Mouse (Mus musculus) stomach, embryonic 14.5 days (tissue): ENCODE measurements around the gene Cmtr1. TPM values are rescaled to one million over a fixed set of nuclear protein-coding genes. Genes with fewer than 3 reads are reported as not detected.

Experiments
- ATAC-seq: fragments of 200-750 bp; cut with Nextera tagmentation; 2 replicates; pipeline ENCODE4 v1.8.0; 2017; ENCODE audit warnings: low read depth, moderate TSS enrichment; ENCODE audit not compliant: insufficient number of reproducible peaks, insufficient read depth, low FRiP score
- H3K27ac ChIP-seq: fragments of 300-500 bp; sonication (generic); 2 replicates; pipeline ENCODE4 v1.5.1; 2014; ENCODE audit warnings: mild to moderate bottlenecking, low read length, moderate library complexity, mixed read lengths
- H3K27me3 ChIP-seq: fragments of 300-500 bp; sonication (generic); 2 replicates; pipeline ENCODE4 v1.6.1; 2014; ENCODE audit warnings: low read length, control low read depth, mixed read lengths; ENCODE audit not compliant: control insufficient read depth, insufficient read depth
- H3K36me3 ChIP-seq: fragments of 300-500 bp; sonication (generic); 2 replicates; pipeline ENCODE4 v1.6.1; 2014; ENCODE audit warnings: mild to moderate bottlenecking, control low read depth, low read length, moderate library complexity, mixed read lengths; ENCODE audit not compliant: control insufficient read depth, insufficient read depth
- H3K4me1 ChIP-seq: fragments of 300-500 bp; sonication (generic); 2 replicates; pipeline ENCODE4 v1.6.1; 2014; ENCODE audit warnings: low read length, control low read depth, mixed read lengths; ENCODE audit not compliant: control insufficient read depth, insufficient read depth
- H3K4me2 ChIP-seq: fragments of 300-500 bp; sonication (generic); replicated peaks from 2 replicates; pipeline ENCODE4 v1.6.1; 2014; ENCODE audit warnings: low read depth, low read length, control low read depth
- H3K4me3 ChIP-seq: fragments of 300-500 bp; sonication (generic); 2 replicates; pipeline ENCODE4 v1.5.1; 2014; ENCODE audit warnings: low read depth, low read length, control low read depth
- H3K9ac ChIP-seq: fragments of 300-500 bp; sonication (generic); replicated peaks from 2 replicates; pipeline ENCODE4 v1.6.1; 2014; ENCODE audit warnings: low read depth, mild to moderate bottlenecking, control low read depth, low read length, moderate library complexity, mixed read lengths
- H3K9me3 ChIP-seq: fragments of 300-500 bp; sonication (generic); 2 replicates; pipeline ENCODE4 v1.6.1; 2016; ENCODE audit warnings: low read depth, low read length, control low read depth; ENCODE audit not compliant: control insufficient read depth
- WGBS: fragments of 180-500 bp; shearing (Covaris S2); extraction: QIAGEN DNeasy Blood & Tissue Kit; methylation state at CpG from one replicate; pipeline ENCODE4 v1.1.7; 2014; 5-methylcytosine and 5-hydroxymethylcytosine counted together
- polyA plus RNA-seq: library from polyadenylated mRNA; unstranded; fragments of >200 nt; fragmentation: Nextera tagmentation; extraction: Ambion mirVana; gene quantifications from 2 replicates; pipeline ENCODE4 v1.2.1, GENCODE M21; 2014

Gene Cmtr1
- polyA plus RNA-seq, 1 experiment from 2014 or later: 117 TPM

GRCm38 (mm10) chr17:29724610-29725009 lies 64.2 kb downstream of the Cmtr1 start:
- Histone ChIP-seq H3K9ac (no peak overlapping the region), H3K4me3 (no peak overlapping the region), H3K4me2 (no peak overlapping the region), H3K27ac (no peak overlapping the region), H3K36me3 (no peaks in the 10 kb centered on the region), H3K4me1 (no peaks in the 10 kb centered on the region), H3K9me3 (no peaks in the 10 kb centered on the region), H3K27me3 (no peaks in the 10 kb centered on the region)
- 72% methylated on average over 6 of the region's 6 CpGs for WGBS
- no peak for ATAC-seq

DNA sequence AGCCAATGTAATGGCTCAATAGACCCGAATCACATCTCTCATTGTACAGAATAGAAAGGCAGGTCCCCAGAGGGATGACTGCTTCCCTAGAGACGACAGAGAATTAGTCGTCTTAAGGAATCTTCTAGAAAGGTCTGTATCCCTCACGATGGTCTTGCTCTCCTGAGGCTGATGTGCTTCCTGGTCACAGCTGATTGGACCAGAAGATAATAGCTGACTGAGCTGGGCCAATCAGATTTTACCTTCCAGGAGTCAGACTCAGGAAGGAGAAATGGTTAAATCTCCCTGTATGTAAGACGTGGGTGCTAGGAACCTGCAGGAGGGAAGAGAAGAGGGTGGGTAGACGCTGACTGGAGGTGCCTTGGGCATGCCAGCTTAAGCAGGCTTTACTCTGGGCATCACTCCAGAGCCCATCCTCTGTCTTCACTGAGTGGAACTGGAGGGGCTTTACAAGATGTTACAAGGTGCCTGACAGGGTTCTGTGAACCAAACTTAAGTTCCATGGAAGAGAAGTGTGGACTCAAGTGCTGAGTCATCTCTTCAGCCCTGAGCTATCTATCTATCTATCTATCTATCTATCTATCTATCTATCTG lies 64.7 kb downstream of the Cmtr1 start:
- H3K27ac ChIP-seq: no peak overlapping the region
- H3K4me3 ChIP-seq: no peak overlapping the region
- H3K27me3 ChIP-seq: no peaks in the 10 kb centered on the region
- WGBS: 74% methylated on average over 6 of the region's 6 CpGs
- ATAC-seq: no peak
- H3K9me3 ChIP-seq: no peaks in the 10 kb centered on the region
- no peak overlapping the region for H3K4me2 ChIP-seq
- no peak overlapping the region for H3K9ac ChIP-seq
- no peaks in the 10 kb centered on the region for H3K36me3 ChIP-seq
- no peaks in the 10 kb centered on the region for H3K4me1 ChIP-seq

DNA sequence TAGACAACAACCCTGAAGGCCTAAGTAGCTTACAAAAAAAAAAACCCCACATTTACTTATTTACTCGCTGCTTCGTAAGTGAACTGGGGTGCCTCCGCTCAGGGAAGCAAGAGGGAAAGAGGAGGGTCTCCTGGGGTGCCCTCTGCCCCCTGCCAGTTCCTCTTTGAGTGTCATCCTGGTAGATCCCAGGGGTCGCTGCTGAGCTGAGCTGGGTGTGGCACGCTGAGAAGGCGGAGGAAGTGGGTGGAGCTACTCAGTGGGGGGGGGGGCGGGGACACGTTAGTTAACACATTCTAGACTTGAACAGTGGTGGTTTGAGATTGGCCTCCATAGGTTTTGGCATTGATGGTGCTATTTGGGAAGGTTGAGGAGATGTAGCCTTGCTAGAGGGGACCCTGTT lies 67.7 kb downstream of the Cmtr1 start:
- Histone ChIP-seq H3K9me3 (no peaks in the 10 kb centered on the region), H3K27me3 (no peaks in the 10 kb centered on the region), H3K4me3 (no peak overlapping the region), H3K36me3 (no peaks in the 10 kb centered on the region), H3K9ac (no peak overlapping the region), H3K4me2 (no peak overlapping the region), H3K27ac (no peak overlapping the region), H3K4me1 (no peaks in the 10 kb centered on the region)
- 47% methylated on average over 8 of the region's 8 CpGs for WGBS
- ATAC-seq: no peak

GRCm38 (mm10) chr17:29730510-29731265 lies 70.3 kb downstream of the Cmtr1 start:
- ATAC-seq: no peak
- no peak overlapping the region; the same call in 1 of the 2 replicates for H3K27ac ChIP-seq
- 62% methylated on average over 13 of the region's 13 CpGs for WGBS

GRCm38 (mm10) chr17:29731266-29731952 lies 71.0 kb downstream of the Cmtr1 start:
- no peak for ATAC-seq
- Histone ChIP-seq H3K9ac (no peak overlapping the region), H3K27ac (no peak overlapping the region), H3K4me2 (no peak overlapping the region), H3K27me3 (no peaks in the 10 kb centered on the region), H3K36me3 (no peaks in the 10 kb centered on the region), H3K4me3 (no peak overlapping the region), H3K4me1 (no peaks in the 10 kb centered on the region), H3K9me3 (no peaks in the 10 kb centered on the region)
- 61% methylated on average over 12 of the region's 12 CpGs for WGBS

More at GRCm38 (mm10) chr17:29730510-29731265, 70.3 kb downstream of the Cmtr1 start:
- Histone ChIP-seq H3K9me3 (no peaks in the 10 kb centered on the region), H3K36me3 (no peaks in the 10 kb centered on the region), H3K9ac (no peak overlapping the region), H3K27me3 (no peaks in the 10 kb centered on the region), H3K4me3 (no peak overlapping the region), H3K4me2 (no peak overlapping the region), H3K4me1 (no peaks in the 10 kb centered on the region)

- no peaks in the 10 kb centered on the region for H3K27me3 ChIP-seq
- no peaks in the 10 kb centered on the region for H3K36me3 ChIP-seq
- WGBS: 65% methylated on average over 6 of the region's 6 CpGs
- no peak overlapping the region for H3K27ac ChIP-seq
- no peak overlapping the region for H3K4me2 ChIP-seq
- no peak overlapping the region for H3K4me3 ChIP-seq
- H3K9me3 ChIP-seq: no peaks in the 10 kb centered on the region
- H3K9ac ChIP-seq: no peak overlapping the region
- ATAC-seq: no peak
- H3K4me1 ChIP-seq: no peaks in the 10 kb centered on the region
Measured at GRCm38 (mm10) chr17:29731953-29732325, 71.5 kb downstream of the Cmtr1 start.

DNA sequence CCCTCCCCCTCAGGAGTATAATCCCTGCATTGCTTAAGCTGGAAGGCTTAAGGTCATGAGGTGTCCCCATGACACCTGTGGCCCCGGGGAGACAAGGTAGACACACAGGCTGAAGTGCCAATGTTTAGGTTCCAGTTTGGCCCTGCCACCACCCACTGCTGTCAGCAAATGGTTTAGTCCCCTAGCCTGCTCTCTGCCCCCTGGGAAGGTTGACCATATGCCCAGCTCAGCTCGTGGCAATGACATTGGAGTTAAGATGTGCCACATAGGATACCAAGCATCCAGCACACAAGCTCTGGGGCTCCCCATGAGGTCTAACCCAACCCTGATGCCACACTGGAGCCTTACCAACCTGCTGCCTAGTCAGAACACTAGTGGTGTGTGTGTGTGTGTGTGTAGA lies 72.1 kb downstream of the Cmtr1 start:
- H3K4me1 ChIP-seq: no peaks in the 10 kb centered on the region
- no peak overlapping the region for H3K4me3 ChIP-seq
- no peak overlapping the region for H3K9ac ChIP-seq
- no peak overlapping the region for H3K4me2 ChIP-seq
- ATAC-seq: no peak
- H3K27me3 ChIP-seq: no peaks in the 10 kb centered on the region
- no peak overlapping the region for H3K27ac ChIP-seq
- no peaks in the 10 kb centered on the region for H3K9me3 ChIP-seq
- WGBS: 71% methylated on average over 2 of the region's 2 CpGs
- no peaks in the 10 kb centered on the region for H3K36me3 ChIP-seq

DNA sequence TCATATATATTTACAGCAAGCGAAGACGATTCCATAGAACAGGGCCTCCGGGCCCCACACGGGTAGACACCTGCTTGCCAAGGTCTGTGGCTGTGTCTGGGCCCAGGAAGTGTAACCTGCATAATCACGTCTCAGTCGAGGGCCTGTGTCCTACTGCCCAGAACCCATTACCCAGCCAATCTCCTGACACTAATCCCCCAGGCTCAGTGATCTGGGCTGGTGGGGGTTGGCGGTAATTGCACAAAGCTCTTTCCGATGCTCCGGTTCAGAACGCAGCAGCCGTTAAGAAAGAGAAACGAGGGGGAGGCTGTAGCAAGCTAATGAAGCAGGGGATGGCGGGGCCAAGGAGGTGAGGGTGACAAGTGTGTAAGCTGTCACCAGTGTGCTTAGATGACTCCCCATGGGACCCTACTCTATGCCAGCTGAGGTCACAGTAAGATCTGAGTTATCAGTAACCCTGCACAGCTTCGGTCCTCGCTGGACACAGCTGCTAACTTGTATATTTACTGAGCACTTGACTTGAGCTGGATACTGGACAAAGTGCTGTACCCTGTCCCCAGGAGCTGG lies 76.1 kb downstream of the Cmtr1 start:
- Histone ChIP-seq H3K36me3 (no peaks in the 10 kb centered on the region), H3K4me2 (no peak overlapping the region), H3K27me3 (no peaks in the 10 kb centered on the region), H3K4me1 (peaks cover 9% of the 10 kb centered on the region; the same call in 1 of the 2 replicates), H3K9me3 (no peaks in the 10 kb centered on the region), H3K9ac (no peak overlapping the region), H3K27ac (no peak overlapping the region), H3K4me3 (no peak overlapping the region)
- ATAC-seq: no peak
- 57% methylated on average over 15 of the region's 15 CpGs for WGBS
